Mouse (Mus musculus) adrenal gland, postnatal 14 days (tissue): ENCODE data around the gene Kansl3. TPM values are rescaled to one million over a fixed set of nuclear protein-coding genes. Genes with fewer than 3 reads are reported as not detected.

Experiments used
- DNase-seq: peaks from one replicate; pipeline ENCODE4 v3.0.0; 2021; ENCODE audit warnings: mixed read lengths
- total RNA-seq: library from RNA; stranded (reverse); gene quantifications from 2 replicates; pipeline ENCODE4 v1.2.3, GENCODE M21; 2021

The Kansl3 gene
- total RNA-seq, 1 experiment from 2014 or later, result 86.5 TPM

GRCm38 (mm10) chr1:36321829-36322573, 47.0 kb downstream of the Kansl3 start:
- DNase-seq, result peak; percentile 28

GRCm38 (mm10) chr1:36321164-36321563, 47.8 kb downstream of the Kansl3 start:
- no peak for DNase-seq

GRCm38 (mm10) chr1:36315776-36316100, 53.2 kb downstream of the Kansl3 start:
- no peak for DNase-seq

- peak; percentile 55 for DNase-seq
These were observed 53.8 kb downstream of the Kansl3 start for GRCm38 (mm10) chr1:36314959-36315775.

- peak; percentile 24 for DNase-seq
These were observed 59.5 kb downstream of the Kansl3 start for GRCm38 (mm10) chr1:36309498-36309901.

- peak; percentile 3 for DNase-seq
These were observed 60.0 kb downstream of the Kansl3 start for GRCm38 (mm10) chr1:36308966-36309475.

- DNase-seq, result peak; percentile 27
These were observed 60.5 kb downstream of the Kansl3 start for GRCm38 (mm10) chr1:36308451-36308901.

GRCm38 (mm10) chr1:36307495-36308280, 61.3 kb downstream of the Kansl3 start, which contains the start of gene Arid5a:
Arid5a (plus strand) TSS chr1:36307733.
- peak; percentile 92 for DNase-seq

GRCm38 (mm10) chr1:36307121-36307494, 61.9 kb downstream of the Kansl3 start:
- no peak for DNase-seq

- peak; percentile 1 for DNase-seq
These were observed 62.9 kb downstream of the Kansl3 start for GRCm38 (mm10) chr1:36306120-36306519.

- peak; percentile 3 for DNase-seq
These were observed 64.2 kb downstream of the Kansl3 start for GRCm38 (mm10) chr1:36304764-36305163.

GRCm38 (mm10) chr1:36303381-36304320, 65.3 kb downstream of the Kansl3 start:
- peak; percentile 86 for DNase-seq

GRCm38 (mm10) chr1:36302957-36303356, 66.0 kb downstream of the Kansl3 start:
- no peak for DNase-seq

GRCm38 (mm10) chr1:36302273-36302672, 66.7 kb downstream of the Kansl3 start:
- peak; percentile 25 for DNase-seq

- peak; percentile 1 for DNase-seq
These were observed 68.5 kb downstream of the Kansl3 start for GRCm38 (mm10) chr1:36300486-36300885.

- no peak for DNase-seq
These were observed 69.3 kb downstream of the Kansl3 start for GRCm38 (mm10) chr1:36299676-36300075.

- DNase-seq, result peak; percentile 2
These were observed 69.9 kb downstream of the Kansl3 start for GRCm38 (mm10) chr1:36299126-36299525.

- DNase-seq, result no peak
These were observed 70.9 kb downstream of the Kansl3 start for GRCm38 (mm10) chr1:36298107-36298506.

GRCm38 (mm10) chr1:36296466-36297149, 72.4 kb downstream of the Kansl3 start:
- DNase-seq, result peak; percentile 2

- DNase-seq, result peak; percentile 1
These were observed 74.6 kb downstream of the Kansl3 start for GRCm38 (mm10) chr1:36294402-36294801.
